Mouse (Mus musculus): Measurements from ENCODE around the gene Stk4. TPM values are rescaled to one million over a fixed set of nuclear protein-coding genes. Genes with fewer than 3 reads are reported as not detected.

The Stk4 gene
- total RNA-seq, 1 experiment, result 58.5 TPM

DNA sequence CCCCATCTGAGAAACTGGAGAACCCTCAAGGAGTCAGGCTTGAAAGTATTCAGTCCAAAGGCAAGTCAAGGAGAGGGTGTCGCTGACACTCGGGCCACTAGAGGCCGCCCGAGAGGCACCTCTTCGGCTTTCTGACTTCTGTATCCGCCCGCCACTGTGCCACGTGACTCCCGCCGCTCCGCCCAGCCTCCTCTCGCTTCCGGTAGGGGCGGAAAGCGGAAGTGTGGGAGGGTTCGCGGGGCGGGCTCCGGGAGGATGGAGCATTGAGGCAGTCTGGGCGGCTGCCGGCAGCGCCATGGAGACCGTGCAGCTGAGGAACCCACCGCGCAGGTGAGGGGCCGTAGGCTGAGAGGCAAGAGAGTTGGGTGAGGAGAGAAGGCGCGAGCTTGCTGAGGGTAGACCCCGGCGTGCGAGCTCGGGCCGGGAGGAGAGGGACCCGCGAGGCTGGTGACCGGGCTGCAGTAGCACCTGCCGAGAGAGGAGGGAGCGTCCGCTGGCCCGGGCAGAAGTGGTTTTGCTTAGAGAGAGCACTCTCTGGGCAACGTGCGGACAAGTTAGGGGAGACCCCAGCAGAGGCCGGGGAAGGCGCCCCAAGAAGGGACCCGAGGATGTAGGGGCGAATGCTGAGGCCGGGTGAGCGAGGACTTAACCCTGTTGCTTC, 3.9 kb downstream of the Stk4 start:
- Histone ChIP-seq H3K36me3 (ENCODE audit: control insufficient read depth, insufficient read depth, low read length, poor library complexity, severe bottlenecking) (no peaks in the 10 kb centered on the region), H3K4me3 (ENCODE audit: insufficient read depth in 1 of 2, low read depth in 1 of 2, low read length in 2 of 2, poor library complexity in 1 of 2, severe bottlenecking in 1 of 2) (peak overlapping the region; percentile 91 to 95), H3K9ac (ENCODE audit: insufficient read depth, low read depth, low read length, poor library complexity, severe bottlenecking) (peak overlapping the region; percentile 88), H3K9me3 (ENCODE audit: control insufficient read depth, insufficient read depth, low read depth, low read length) (peaks cover 1% of the 10 kb centered on the region; the same call in 1 of the 2 replicates), H3K27ac (ENCODE audit: insufficient read depth, low read depth, low read length, poor library complexity, severe bottlenecking) (no peak overlapping the region), H3K4me1 (ENCODE audit: control insufficient read depth in 2 of 2, insufficient read depth in 2 of 2, low read length in 2 of 2, poor library complexity in 1 of 2) (peaks cover 0 to 7% of the 10 kb centered on the region in 2 experiments; a peak in 2 of 4 replicates)
- in situ Hi-C loops (cut with MboI; ENCODE audit: low sequenced_read_pairs in 2 of 2, unreplicated experiment in 2 of 2), result no loop called here
- TF ChIP-seq HCFC1 (IDR thresholded peaks at IDR 0.05; ENCODE audit: borderline replicate concordance, insufficient read depth, low read length) (0 out of 2 replicates have a peak, but pooled peaks have one; percentile 50), ZNF384 (IDR thresholded peaks at IDR 0.05; ENCODE audit: low read depth, low read length) (no peak)
- peak; percentile 98 for DNase-seq (ENCODE audit: low read depth, low spot score)

DNA sequence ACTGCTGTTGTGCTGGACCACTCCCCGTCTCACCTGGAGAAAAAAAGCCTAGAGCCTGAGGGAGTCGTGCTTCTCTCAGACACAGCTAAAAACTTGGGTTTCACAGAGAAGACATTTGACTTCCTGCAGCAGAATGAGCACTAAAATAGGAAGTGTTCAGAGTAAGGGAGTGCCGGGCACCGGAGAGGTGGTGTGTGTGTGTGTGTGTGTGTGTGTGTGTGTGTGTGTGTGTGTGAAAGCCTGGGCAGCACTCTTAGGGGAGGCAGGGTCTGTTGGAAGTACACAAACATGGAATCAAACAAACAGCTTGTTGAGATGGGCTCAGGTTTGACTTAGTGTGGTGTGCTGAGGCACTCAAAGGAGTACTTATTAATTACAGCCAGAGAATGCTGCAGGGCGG, 5.0 kb downstream of the Stk4 start:
- Histone ChIP-seq H3K9ac (ENCODE audit: insufficient read depth, low read depth, low read length, poor library complexity, severe bottlenecking) (peak overlapping the region; percentile 88; the same call in 1 of the 2 replicates), H3K36me3 (ENCODE audit: control insufficient read depth, insufficient read depth, low read length, poor library complexity, severe bottlenecking) (peaks cover 6% of the 10 kb centered on the region), H3K27ac (ENCODE audit: insufficient read depth, low read depth, low read length, poor library complexity, severe bottlenecking) (no peak overlapping the region), H3K4me1 (ENCODE audit: control insufficient read depth in 2 of 2, insufficient read depth in 2 of 2, low read length in 2 of 2, poor library complexity in 1 of 2) (peaks cover 0 to 7% of the 10 kb centered on the region in 2 experiments; a peak in 2 of 4 replicates), H3K4me3 (ENCODE audit: insufficient read depth in 1 of 2, low read depth in 1 of 2, low read length in 2 of 2, poor library complexity in 1 of 2, severe bottlenecking in 1 of 2) (peak overlapping the region; percentile 91 to 95), H3K9me3 (ENCODE audit: control insufficient read depth, insufficient read depth, low read depth, low read length) (peaks cover 1% of the 10 kb centered on the region; the same call in 1 of the 2 replicates)
- TF ChIP-seq CHD2 (IDR thresholded peaks at IDR 0.05; ENCODE audit: low read depth, low read length) (no peak), HCFC1 (IDR thresholded peaks at IDR 0.05; ENCODE audit: borderline replicate concordance, insufficient read depth, low read length) (no peak), ZC3H11A (IDR thresholded peaks at IDR 0.05; ENCODE audit: borderline replicate concordance, low read depth, low read length) (no peak), MAFK (IDR thresholded peaks at IDR 0.05; ENCODE audit: insufficient read depth, low read depth, low read length) (no peak), ZNF384 (IDR thresholded peaks at IDR 0.05; ENCODE audit: low read depth, low read length) (no peak)
- no peak for DNase-seq (ENCODE audit: low read depth, low spot score)
- in situ Hi-C loops (cut with MboI; ENCODE audit: low sequenced_read_pairs in 2 of 2, unreplicated experiment in 2 of 2), result no loop called here

DNA sequence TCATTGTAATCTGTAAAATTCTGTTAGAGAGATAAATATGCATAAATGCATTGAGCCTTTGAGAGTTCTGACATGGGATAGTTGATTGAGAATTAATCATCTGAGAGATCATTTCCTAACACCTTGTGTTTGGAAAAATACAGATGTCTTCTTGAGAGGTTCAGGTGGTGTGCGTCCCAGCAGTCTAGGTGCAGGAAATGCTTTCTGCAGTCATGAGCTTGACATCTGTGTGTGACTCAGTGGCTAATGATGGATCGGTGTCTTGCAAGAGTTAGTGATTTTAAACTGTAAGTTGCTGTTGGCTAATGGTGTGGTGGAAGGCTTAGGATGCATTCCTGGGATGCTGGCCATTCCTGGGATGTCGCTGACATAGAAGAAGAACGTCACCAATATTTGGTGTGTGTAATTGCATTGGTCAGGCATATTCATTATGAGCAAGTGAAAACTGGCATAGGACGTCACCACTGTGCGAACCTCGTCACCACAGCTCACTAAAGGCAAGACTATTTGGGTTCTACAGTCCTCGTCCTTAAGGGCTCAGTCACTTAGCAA, 6.8 kb downstream of the Stk4 start:
- DNase-seq (ENCODE audit: low read depth, low spot score), result no peak
- no peak overlapping the region for H3K4me3 ChIP-seq (ENCODE audit: insufficient read depth in 1 of 2, low read depth in 1 of 2, low read length in 2 of 2, poor library complexity in 1 of 2, severe bottlenecking in 1 of 2)
- peaks cover 15% of the 10 kb centered on the region for H3K36me3 ChIP-seq (ENCODE audit: control insufficient read depth, insufficient read depth, low read length, poor library complexity, severe bottlenecking)
- in situ Hi-C loops (cut with MboI; ENCODE audit: low sequenced_read_pairs in 2 of 2, unreplicated experiment in 2 of 2), result no loop called here
- H3K27ac ChIP-seq (ENCODE audit: insufficient read depth, low read depth, low read length, poor library complexity, severe bottlenecking), result no peak overlapping the region
- H3K9ac ChIP-seq (ENCODE audit: insufficient read depth, low read depth, low read length, poor library complexity, severe bottlenecking), result no peak overlapping the region
- TF ChIP-seq ZNF384 (IDR thresholded peaks at IDR 0.05; ENCODE audit: low read depth, low read length) (no peak), HCFC1 (IDR thresholded peaks at IDR 0.05; ENCODE audit: borderline replicate concordance, insufficient read depth, low read length) (no peak), MAFK (IDR thresholded peaks at IDR 0.05; ENCODE audit: insufficient read depth, low read depth, low read length) (no peak), CHD2 (IDR thresholded peaks at IDR 0.05; ENCODE audit: low read depth, low read length) (no peak), ZC3H11A (IDR thresholded peaks at IDR 0.05; ENCODE audit: borderline replicate concordance, low read depth, low read length) (no peak)
- peaks cover 0 to 6% of the 10 kb centered on the region in 2 experiments; a peak in 1 of 4 replicates for H3K4me1 ChIP-seq (ENCODE audit: control insufficient read depth in 2 of 2, insufficient read depth in 2 of 2, low read length in 2 of 2, poor library complexity in 1 of 2)
- peaks cover 1% of the 10 kb centered on the region; the same call in 1 of the 2 replicates for H3K9me3 ChIP-seq (ENCODE audit: control insufficient read depth, insufficient read depth, low read depth, low read length)

DNA sequence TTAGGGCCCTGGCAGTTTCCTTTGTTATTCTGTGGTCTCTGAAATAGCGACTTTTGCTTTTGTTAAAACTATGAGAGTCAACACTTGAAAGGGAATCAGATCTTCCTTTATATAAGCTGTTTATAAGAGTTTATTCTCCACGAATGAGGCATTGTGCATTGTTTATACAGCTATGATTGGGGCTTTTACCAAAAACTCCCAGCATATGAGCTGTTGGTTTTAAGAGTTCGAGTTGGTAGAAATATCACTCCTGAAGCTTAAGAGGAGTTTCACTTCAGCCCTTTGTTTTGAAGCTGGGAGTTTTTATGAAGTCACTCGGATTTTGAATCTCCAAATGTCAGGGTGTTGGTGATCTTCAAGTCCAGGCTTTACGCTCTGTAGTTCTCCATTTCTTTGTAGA, 7.8 kb downstream of the Stk4 start:
- no peak for DNase-seq (ENCODE audit: low read depth, low spot score)
- in situ Hi-C loops (cut with MboI; ENCODE audit: low sequenced_read_pairs in 2 of 2, unreplicated experiment in 2 of 2), result no loop called here
- H3K27ac ChIP-seq (ENCODE audit: insufficient read depth, low read depth, low read length, poor library complexity, severe bottlenecking), result no peak overlapping the region
- TF ChIP-seq CHD2 (IDR thresholded peaks at IDR 0.05; ENCODE audit: low read depth, low read length), result no peak
- no peak overlapping the region for H3K4me3 ChIP-seq (ENCODE audit: insufficient read depth in 1 of 2, low read depth in 1 of 2, low read length in 2 of 2, poor library complexity in 1 of 2, severe bottlenecking in 1 of 2)
- H3K9ac ChIP-seq (ENCODE audit: insufficient read depth, low read depth, low read length, poor library complexity, severe bottlenecking), result no peak overlapping the region
- peaks cover 1% of the 10 kb centered on the region; the same call in 1 of the 2 replicates for H3K9me3 ChIP-seq (ENCODE audit: control insufficient read depth, insufficient read depth, low read depth, low read length)
- peaks cover 18% of the 10 kb centered on the region for H3K36me3 ChIP-seq (ENCODE audit: control insufficient read depth, insufficient read depth, low read length, poor library complexity, severe bottlenecking)
- H3K4me1 ChIP-seq (ENCODE audit: control insufficient read depth in 2 of 2, insufficient read depth in 2 of 2, low read length in 2 of 2, poor library complexity in 1 of 2), result peaks cover 0 to 4% of the 10 kb centered on the region in 2 experiments; a peak in 1 of 4 replicates

Measured in ES-E14 (cell line).